Mouse (Mus musculus): ENCODE data around the gene Zfp277. TPM values are rescaled to one million over a fixed set of nuclear protein-coding genes. Genes with fewer than 3 reads are reported as not detected.

Gene Zfp277
- polyA plus RNA-seq, 1 experiment from 2014 or later = 29.5 TPM

DNA sequence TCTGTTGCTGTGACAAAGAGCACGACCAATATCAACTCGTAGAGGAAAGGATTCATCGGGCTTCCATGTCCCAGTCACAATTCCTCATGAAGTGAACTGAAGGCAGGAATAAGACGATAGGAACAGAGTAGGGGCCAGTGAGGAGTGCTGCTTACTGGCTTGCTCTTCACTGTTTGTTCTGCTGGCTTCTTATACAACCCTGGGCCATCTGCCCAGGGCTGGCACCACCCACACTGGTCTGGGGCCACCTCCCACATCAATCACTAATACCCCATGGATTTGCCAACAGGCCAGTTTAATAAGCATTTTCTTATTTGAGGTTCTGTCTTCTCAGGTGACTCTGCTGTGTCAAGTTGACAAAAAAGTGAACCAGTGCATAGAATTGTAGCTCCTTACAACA lies 60.4 kb downstream of the Zfp277 start:
- WGBS = 92% methylated on average over 4 of the region's 4 CpGs
- no peaks in the 10 kb centered on the region for H3K27me3 ChIP-seq
- no peaks in the 10 kb centered on the region for H3K9me3 ChIP-seq (replicated peaks)
- no peak for ATAC-seq
- H3K4me3 ChIP-seq = no peak overlapping the region
- no peaks in the 10 kb centered on the region for H3K36me3 ChIP-seq (ENCODE audit: poor library complexity, severe bottlenecking)
- no peak overlapping the region for H3K27ac ChIP-seq
- no peak overlapping the region for H3K9ac ChIP-seq
- H3K4me1 ChIP-seq = no peaks in the 10 kb centered on the region
- H3K4me2 ChIP-seq = no peak overlapping the region

DNA sequence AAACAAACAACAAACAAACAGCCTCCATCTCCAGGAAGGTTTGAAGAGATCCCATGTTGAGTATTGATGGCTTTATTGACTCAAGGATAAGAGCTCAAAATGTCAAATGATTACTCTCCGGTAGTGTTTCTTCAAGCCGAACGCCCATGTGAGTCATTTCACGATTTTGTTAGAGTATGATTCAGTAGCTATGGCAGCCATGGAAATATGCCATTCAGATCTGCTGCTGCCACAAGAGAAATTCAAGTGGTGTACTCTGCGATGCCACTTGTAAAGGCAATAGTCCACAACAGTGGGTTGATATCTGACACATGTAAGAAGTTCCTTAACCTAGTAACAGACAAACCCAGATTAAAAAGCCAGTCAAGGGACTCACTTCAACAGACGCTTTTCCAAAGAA lies 62.0 kb downstream of the Zfp277 start:
- WGBS = 87% methylated on average over 6 of the region's 6 CpGs
- Histone ChIP-seq H3K4me1 (no peaks in the 10 kb centered on the region), H3K27me3 (no peaks in the 10 kb centered on the region), H3K36me3 (ENCODE audit: poor library complexity, severe bottlenecking) (no peaks in the 10 kb centered on the region), H3K9me3 (replicated peaks) (no peaks in the 10 kb centered on the region), H3K27ac (no peak overlapping the region), H3K4me3 (no peak overlapping the region), H3K9ac (no peak overlapping the region), H3K4me2 (no peak overlapping the region)
- ATAC-seq = no peak

DNA sequence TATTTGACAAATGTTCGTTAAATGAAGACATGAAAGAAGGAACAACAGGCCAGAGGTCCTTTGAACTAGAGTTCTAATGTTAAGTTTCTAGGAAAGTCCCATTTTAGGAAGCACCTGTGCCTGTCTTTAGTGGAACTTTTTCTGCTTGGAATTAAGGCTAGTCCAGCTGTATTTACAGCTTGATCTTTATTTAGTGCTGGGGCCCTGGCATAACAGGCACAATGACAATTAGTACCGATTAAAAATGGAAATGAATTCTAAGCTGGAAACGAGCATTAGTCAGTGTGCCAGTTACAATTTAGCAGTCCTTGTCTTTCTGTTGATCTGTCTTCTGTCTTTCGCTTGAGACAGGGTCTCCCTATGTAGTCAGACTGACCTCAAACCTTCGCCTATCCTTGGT lies 63.2 kb downstream of the Zfp277 start:
- Histone ChIP-seq H3K4me3 (no peak overlapping the region), H3K27ac (no peak overlapping the region), H3K4me2 (no peak overlapping the region), H3K9ac (no peak overlapping the region), H3K36me3 (ENCODE audit: poor library complexity, severe bottlenecking) (no peaks in the 10 kb centered on the region), H3K27me3 (no peaks in the 10 kb centered on the region), H3K9me3 (replicated peaks) (no peaks in the 10 kb centered on the region), H3K4me1 (no peaks in the 10 kb centered on the region)
- 65% methylated on average over 5 of the region's 5 CpGs for WGBS
- ATAC-seq = no peak

DNA sequence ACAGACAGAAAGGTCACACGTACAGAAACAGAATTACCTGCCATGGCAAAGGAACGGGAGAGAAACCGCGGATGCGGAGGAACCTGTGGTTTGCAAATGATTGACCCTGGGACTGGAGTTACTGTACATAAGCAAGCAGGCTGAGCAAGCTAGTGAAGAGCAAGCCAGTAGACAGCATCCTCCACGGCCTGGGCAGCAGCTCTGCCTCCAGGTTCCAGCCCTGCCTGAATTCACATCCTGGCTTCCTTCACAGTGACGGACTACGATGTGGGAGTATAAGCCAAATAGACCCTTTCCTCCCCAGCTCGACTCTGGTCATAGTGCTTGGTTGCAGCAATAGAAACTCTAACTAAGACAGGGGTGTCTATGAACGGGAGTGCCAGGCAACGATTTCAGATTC lies 63.9 kb downstream of the Zfp277 start:
- no peak for ATAC-seq
- Histone ChIP-seq H3K27me3 (no peaks in the 10 kb centered on the region), H3K9me3 (replicated peaks) (no peaks in the 10 kb centered on the region), H3K27ac (no peak overlapping the region), H3K9ac (no peak overlapping the region), H3K4me3 (no peak overlapping the region), H3K4me1 (no peaks in the 10 kb centered on the region), H3K36me3 (ENCODE audit: poor library complexity, severe bottlenecking) (no peaks in the 10 kb centered on the region), H3K4me2 (no peak overlapping the region)
- WGBS = 92% methylated on average over 11 of the region's 11 CpGs

DNA sequence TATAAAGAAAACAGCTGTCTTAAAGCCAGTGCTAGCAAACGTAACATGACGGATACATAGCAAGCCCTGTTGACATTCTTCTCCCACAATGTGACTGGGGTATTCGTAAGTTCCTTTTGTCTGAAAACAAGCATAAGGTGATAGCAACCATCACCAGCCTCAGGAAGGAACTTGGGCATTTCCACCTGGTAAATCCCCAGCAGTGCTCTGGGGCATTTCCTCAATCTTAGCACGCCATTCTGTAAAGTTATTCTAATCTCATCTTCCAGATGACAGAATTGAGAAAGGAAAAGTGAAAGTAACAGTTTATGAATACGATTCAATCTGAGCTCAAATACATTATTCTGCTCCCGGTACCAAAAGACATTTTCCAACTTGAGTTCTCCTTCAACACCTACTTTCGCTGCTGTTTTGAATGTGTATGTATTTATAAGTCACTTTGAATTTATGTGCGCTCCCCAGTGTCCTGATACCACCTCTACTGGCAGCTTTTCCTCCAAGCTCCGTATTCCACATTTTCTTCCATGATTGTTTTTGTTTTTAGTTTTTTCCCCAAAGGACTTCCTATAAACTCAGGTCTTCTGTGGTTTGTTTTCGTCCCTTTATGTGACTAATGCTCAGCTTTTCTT lies 64.4 kb downstream of the Zfp277 start:
- 91% methylated on average over 10 of the region's 10 CpGs for WGBS
- no peaks in the 10 kb centered on the region for H3K27me3 ChIP-seq
- no peak overlapping the region for H3K27ac ChIP-seq
- no peaks in the 10 kb centered on the region for H3K9me3 ChIP-seq (replicated peaks)
- no peak overlapping the region for H3K4me3 ChIP-seq
- no peak for ATAC-seq
- no peak overlapping the region for H3K4me2 ChIP-seq
- H3K9ac ChIP-seq = no peak overlapping the region
- H3K4me1 ChIP-seq = no peaks in the 10 kb centered on the region
- H3K36me3 ChIP-seq (ENCODE audit: poor library complexity, severe bottlenecking) = no peaks in the 10 kb centered on the region

DNA sequence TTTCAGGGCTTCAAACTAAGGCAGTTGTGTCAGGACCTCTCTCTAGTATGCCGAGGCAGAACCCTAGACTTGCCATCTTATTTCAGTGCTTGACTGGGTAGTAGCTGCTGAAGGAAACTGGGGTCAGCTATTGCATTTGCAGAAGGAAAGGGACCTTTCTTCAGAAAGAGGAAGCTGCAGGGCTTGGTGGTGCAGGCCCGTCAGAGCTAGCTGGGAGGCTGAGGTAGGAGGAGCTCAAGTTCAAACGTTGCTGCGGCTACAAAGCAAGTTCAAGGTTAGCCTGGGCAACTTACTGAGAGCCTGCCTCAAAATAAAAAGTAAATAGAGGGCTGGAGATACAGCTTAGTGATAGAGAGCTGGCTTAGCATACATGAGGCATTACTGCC lies 66.2 kb downstream of the Zfp277 start:
- no peak for ATAC-seq

DNA sequence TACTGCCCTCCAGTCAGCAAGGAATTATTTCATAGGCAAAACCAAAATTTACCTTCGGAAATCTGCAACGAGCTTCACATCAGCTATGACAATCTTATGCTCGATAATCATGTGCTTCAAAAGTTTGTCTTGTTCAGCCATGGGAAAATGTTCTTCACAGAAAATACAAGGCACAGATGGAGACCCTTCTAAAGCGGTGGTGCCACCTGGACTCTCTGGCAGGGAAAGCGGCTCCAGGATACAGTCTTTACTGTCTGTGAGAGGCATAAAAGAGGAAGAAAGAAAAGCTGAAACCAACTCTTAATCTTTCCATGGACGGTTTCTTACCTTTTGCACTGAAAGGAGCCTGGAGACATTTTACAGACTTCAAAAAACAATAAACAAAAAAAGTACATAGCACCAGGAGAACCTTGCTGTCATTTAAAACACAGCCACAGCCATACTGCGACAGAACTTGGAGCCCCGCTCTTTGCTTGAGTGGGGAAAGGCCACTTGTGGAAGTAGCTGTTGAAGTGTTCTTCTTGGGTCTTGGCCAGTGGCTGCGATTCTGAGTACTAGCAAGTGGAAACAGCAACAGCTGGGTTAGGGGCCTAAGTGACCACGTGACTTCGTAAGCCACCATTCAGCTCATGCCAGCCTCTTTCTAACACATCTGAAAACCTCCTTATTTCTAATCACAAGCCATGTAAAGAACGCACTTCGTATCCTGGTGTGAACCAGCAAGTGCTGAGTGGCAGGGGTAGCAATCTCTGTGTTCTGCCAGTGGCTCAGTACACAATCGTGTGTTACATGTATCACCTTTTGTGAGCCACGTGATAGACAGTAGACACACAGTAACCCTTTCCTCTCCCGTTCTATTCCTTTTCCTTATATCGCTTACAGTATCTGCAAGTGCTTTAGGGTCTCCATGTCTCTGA lies 66.8 kb downstream of the Zfp277 start:
- no peak overlapping the region for H3K4me3 ChIP-seq
- H3K4me2 ChIP-seq = no peak overlapping the region
- H3K36me3 ChIP-seq (ENCODE audit: poor library complexity, severe bottlenecking) = no peaks in the 10 kb centered on the region
- ATAC-seq = peak; percentile 45; the same call in 1 of the 2 replicates
- WGBS = 86% methylated on average over 17 of the region's 17 CpGs
- H3K27ac ChIP-seq = no peak overlapping the region
- no peak overlapping the region for H3K9ac ChIP-seq
- H3K27me3 ChIP-seq = no peaks in the 10 kb centered on the region
- no peaks in the 10 kb centered on the region for H3K9me3 ChIP-seq (replicated peaks)
- H3K4me1 ChIP-seq = no peaks in the 10 kb centered on the region

More for the DNA sequence above, 66.2 kb downstream of the Zfp277 start:
- no peak overlapping the region for H3K27ac ChIP-seq
- no peaks in the 10 kb centered on the region for H3K27me3 ChIP-seq
- no peak overlapping the region for H3K4me2 ChIP-seq
- H3K4me1 ChIP-seq = no peaks in the 10 kb centered on the region
- no peaks in the 10 kb centered on the region for H3K36me3 ChIP-seq (ENCODE audit: poor library complexity, severe bottlenecking)
- no peak overlapping the region for H3K9ac ChIP-seq
- WGBS = 90% methylated on average over 4 of the region's 4 CpGs
- H3K9me3 ChIP-seq (replicated peaks) = no peaks in the 10 kb centered on the region
- H3K4me3 ChIP-seq = no peak overlapping the region

DNA sequence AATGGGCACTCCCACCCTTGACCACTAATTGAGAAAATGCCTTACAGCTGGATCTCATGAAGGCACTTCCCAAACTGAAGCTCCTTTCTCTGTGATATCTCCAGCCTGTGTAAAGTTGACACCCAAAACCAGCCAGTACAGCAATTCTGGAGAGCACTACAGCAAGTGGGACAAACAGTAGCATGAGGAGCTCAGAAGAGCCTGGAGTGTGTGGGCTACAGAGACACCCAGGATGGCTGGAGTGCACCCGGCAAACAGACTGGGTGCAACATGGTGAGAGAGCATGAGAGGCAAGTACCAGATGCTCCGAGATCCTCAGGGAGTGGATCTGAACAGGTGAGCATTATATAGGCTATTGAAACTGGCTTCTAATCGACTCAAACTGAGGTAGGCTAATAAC lies 93.8 kb downstream of the Zfp277 start:
- Histone ChIP-seq H3K4me2 (no peak overlapping the region), H3K9me3 (replicated peaks) (no peaks in the 10 kb centered on the region), H3K36me3 (ENCODE audit: poor library complexity, severe bottlenecking) (no peaks in the 10 kb centered on the region), H3K9ac (no peak overlapping the region), H3K27ac (no peak overlapping the region), H3K4me3 (no peak overlapping the region), H3K27me3 (no peaks in the 10 kb centered on the region), H3K4me1 (peaks cover 10% of the 10 kb centered on the region)
- no peak for ATAC-seq
- 78% methylated on average over 3 of the region's 3 CpGs for WGBS

DNA sequence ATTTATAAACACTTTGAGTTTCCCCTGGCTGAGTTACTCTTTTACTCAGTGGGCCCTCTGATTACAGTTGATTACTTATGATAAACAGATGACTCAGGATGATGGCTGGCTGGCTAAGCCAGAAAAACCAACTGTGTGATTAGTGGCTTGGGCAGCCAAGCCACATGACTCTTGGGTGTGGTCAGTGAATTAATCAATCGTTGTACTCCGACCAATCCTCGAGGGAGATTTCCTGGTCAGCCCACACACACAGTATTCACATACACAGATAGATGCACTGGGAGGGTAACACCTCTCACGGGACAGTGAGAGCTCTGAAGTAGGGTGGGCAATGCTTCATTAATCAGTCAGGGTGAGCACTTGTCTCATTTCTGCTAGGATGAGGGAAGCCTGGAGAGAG lies 97.5 kb downstream of the Zfp277 start:
- Histone ChIP-seq H3K4me2 (no peak overlapping the region), H3K9me3 (replicated peaks) (no peaks in the 10 kb centered on the region), H3K27ac (no peak overlapping the region), H3K27me3 (no peaks in the 10 kb centered on the region), H3K4me1 (peaks cover 13% of the 10 kb centered on the region), H3K36me3 (ENCODE audit: poor library complexity, severe bottlenecking) (no peaks in the 10 kb centered on the region), H3K4me3 (no peak overlapping the region), H3K9ac (no peak overlapping the region)
- 90% methylated on average over 4 of the region's 4 CpGs for WGBS
- no peak for ATAC-seq

DNA sequence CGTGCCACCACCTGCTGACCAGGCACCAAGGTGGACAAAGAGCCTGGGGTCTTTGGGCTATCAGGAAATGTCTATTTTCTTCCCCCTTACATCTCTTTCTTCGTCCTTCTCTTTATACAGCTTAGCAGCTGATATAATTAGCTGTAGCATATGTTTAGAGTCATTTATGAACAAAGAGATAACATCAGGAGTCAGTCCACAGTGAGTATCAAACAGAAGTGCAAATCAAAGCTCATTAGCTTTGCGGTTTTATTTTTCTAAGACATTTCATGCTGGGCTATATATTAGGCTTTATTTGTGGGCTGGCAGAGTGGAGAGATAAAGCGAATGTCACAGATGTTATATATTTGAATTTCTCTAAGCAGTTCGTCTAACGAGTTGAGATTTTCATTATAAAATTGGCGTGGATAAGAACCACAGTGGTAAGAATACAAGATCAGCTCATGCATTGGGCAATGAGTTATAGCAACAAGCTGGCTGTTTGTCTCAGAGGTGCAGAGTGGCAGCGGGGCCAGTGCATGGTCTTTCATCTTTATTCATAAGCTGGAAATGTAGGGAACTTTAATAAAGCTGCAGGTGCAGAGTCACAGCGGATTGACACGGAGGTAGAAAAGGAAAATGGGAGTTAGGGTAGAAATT lies 98.5 kb downstream of the Zfp277 start:
- peak; percentile 61; the same call in 1 of the 2 replicates for ATAC-seq
- H3K9me3 ChIP-seq (replicated peaks) = no peaks in the 10 kb centered on the region
- no peaks in the 10 kb centered on the region for H3K27me3 ChIP-seq
- H3K36me3 ChIP-seq (ENCODE audit: poor library complexity, severe bottlenecking) = no peaks in the 10 kb centered on the region
- no peak overlapping the region for H3K27ac ChIP-seq
- WGBS = 34% methylated on average over 10 of the region's 10 CpGs
- no peak overlapping the region for H3K9ac ChIP-seq
- H3K4me1 ChIP-seq = peaks cover 13% of the 10 kb centered on the region
- H3K4me3 ChIP-seq = no peak overlapping the region
- no peak overlapping the region for H3K4me2 ChIP-seq

DNA sequence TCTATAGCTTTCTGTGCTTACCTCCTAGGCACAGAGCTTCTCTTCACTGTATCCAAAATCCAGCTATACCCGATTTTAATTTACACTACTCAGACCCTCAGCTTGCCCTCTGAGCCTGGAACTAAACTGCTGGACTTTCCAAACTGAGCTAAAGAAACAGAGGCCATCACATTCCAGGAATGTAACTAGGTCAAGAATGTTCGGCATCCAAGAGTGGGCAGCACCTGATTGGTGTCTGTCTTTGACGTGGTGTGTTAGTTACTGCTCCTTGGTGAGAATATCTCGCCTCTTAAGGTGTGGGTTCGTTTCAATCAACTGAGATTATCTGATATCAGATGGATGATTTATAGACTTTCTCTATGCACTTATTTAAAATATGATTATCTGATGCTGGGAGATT lies 104.3 kb downstream of the Zfp277 start:
- 81% methylated on average over 5 of the region's 5 CpGs for WGBS
- no peaks in the 10 kb centered on the region for H3K36me3 ChIP-seq (ENCODE audit: poor library complexity, severe bottlenecking)

DNA sequence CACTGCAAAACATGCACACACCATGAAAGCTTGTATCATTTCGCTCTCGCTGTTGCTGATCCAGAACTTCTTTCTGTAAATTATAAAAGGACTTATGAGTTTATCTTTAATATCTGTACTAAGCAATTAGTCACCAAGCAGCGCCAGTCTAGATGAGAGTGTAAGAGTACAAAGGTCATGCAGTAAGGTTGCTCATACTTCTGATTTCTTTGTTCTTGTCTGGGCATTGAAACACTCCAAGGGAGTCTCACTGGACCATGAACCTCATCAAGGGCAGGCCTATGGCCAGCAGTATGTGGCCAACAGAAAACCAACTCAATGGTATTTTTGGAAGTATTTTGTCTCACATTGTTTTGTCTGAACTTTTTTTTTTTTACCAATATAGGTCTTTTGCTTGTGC lies 110.4 kb downstream of the Zfp277 start:
- 98% methylated on average over 3 of the region's 3 CpGs for WGBS
- Histone ChIP-seq H3K4me1 (no peaks in the 10 kb centered on the region), H3K9me3 (replicated peaks) (no peaks in the 10 kb centered on the region), H3K27ac (no peak overlapping the region), H3K9ac (no peak overlapping the region), H3K4me3 (no peak overlapping the region), H3K36me3 (ENCODE audit: poor library complexity, severe bottlenecking) (no peaks in the 10 kb centered on the region), H3K4me2 (no peak overlapping the region), H3K27me3 (no peaks in the 10 kb centered on the region)
- ATAC-seq = no peak

More for the DNA sequence above, 104.3 kb downstream of the Zfp277 start:
- H3K4me1 ChIP-seq = no peaks in the 10 kb centered on the region
- H3K4me3 ChIP-seq = no peak overlapping the region
- no peak overlapping the region for H3K9ac ChIP-seq
- ATAC-seq = no peak
- no peaks in the 10 kb centered on the region for H3K9me3 ChIP-seq (replicated peaks)
- no peaks in the 10 kb centered on the region for H3K27me3 ChIP-seq
- H3K4me2 ChIP-seq = no peak overlapping the region
- H3K27ac ChIP-seq = no peak overlapping the region
